Mouse (Mus musculus) layer of hippocampus, adult 8-10 months (tissue): ENCODE data around the gene Zdhhc14. TPM values are rescaled to one million over a fixed set of nuclear protein-coding genes. Genes with fewer than 3 reads are reported as not detected.

Experiments
- DNase-seq, 2 experiments: peaks; one replicate each; pipeline ENCODE4 v3.0.0; 2022; ENCODE audit warnings: low spot score in 2 of 2
- total RNA-seq, 4 experiments: library from RNA; stranded (reverse); gene quantifications; 2 replicates each; pipeline ENCODE4 v1.2.4; 2022

Gene Zdhhc14
- total RNA-seq, 4 experiments from 2014 or later, result 34.6 to 44.3 (median 41.9) TPM

DNA sequence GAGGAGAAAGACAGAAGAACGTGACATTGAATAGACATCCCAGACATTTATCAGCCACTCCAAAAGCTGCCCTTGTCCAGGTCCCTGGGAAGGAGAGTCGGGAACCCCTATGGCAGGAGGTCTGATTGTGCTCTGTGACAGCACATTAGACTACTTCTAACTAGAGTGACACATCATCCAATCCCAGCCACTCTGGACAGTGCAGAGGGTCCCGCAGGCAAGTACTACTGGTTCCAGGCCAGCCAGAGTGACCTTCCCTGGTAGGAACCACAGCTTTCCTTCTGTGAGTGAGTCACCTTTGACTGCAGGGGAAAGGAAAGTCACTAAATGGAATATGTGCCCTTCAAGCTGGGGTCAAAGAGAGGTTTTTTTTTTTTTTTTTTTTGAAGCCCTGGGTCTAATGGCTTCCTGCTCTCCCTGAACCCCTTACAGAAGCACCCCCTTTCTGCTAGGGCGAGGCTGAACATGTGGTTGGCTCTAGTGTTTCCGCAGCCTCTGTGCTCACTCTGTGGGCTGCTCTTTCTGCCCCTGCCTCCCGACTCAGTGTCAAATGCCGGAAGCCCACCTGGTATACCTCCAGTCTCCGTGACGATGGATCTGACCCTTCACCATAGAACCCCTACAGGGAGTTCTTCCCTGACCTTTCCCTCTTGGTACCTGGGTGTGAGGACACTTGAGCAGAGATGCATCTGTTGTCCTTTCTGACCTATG, 276.6 kb downstream of the Zdhhc14 start:
- DNase-seq, result no peak

DNA sequence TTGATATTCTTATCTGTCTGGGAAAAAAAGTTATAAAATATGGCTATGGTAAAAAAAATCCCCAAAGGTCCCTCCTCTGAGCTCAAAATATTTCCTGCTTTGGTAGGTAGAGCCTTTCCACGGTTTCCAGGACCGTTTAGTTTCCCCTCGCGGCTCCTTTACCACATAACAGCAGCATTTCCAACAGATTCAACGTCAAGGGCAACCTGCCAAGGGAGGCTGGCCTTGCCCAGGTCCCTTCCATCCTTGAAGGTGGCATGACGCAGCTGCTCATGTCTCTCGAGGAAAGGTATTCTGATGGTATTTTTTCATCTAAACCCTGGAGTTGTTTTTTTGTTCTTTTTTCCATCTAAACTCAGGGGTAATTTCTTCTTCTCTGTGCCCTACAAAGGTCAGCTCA, 277.4 kb downstream of the Zdhhc14 start:
- no peak for DNase-seq

DNA sequence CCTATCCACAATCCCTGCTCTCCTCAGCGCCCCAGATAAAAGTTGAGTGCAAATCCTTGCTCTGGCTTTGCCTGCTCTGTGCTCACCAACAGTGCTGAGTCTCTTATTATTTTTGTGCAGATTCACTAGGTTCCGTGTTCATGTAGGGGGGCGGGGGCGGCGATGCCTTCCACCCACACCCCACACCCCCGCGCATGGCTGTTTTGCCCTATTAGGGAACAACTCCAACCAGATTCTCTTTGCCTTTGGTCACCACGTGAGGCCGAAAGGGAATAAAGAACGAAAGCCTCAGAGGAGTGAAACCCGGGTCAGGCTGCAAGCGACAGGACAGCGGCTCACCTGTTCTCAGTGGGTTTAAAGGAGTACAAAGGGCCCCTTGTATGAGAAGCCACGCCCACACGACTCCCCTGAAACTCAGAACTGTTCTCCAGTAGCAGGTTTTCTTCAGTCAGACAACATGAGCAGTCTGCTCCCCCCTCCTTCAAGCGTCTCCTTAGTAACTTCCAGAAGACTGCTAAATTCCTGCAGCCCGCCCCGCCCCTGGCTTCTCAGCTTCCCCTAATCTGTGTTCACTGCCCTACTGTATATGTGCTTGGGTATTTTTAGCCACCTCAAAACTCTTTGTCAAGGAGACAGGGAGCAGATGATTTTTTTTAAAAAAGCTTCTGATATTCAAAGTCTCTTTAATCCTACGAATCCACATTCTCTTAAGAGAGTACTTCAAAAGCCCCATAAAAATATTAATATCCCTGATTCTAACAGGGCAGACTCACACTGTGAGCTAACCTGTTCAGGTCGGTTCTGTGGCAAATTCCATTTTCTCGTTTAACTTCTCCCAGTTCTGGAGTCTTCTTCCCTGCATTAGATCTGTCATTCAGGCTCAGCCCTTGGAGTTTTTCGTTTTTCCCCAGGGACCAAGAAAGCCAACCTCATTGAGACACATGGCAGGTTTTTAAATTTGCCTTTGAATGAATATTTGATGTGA, 278.2 kb downstream of the Zdhhc14 start:
- DNase-seq, result no peak

DNA sequence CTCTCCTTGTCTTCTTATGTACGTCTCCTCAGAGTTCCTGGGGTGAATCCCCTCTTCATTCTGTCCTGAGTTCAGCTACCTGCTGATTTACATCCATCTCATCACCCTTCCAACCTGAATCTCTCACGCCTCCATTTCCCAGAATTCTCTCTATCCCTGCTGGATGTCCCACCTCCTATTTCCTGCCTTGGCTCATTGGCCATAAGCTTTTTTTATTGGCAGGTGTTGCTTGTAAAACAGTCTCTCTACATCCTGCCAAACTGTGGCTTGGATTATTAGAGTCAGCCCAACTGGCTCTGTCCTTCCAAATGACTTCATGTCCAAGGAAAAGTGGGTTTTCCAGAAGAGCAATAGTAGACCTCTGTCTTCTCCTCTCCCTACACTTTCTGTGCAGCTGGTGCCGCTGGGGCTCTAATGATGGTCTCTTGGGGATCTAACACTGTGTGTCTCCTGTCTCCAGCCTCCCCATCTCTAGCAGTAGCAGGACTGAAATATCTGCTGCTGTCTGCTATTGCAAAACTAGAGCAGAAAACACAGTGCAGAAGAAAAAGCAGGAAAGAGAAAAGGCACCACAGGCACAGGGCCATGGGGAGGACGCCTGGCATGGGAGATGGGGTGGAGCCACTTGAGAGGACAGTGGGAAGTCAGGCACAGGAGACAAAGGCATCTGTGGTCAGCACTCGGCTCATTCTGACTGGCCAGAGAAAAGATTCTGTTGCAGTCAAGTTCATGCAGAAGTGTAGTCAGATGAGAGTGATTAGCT, 288.0 kb downstream of the Zdhhc14 start:
- DNase-seq, result no peak

DNA sequence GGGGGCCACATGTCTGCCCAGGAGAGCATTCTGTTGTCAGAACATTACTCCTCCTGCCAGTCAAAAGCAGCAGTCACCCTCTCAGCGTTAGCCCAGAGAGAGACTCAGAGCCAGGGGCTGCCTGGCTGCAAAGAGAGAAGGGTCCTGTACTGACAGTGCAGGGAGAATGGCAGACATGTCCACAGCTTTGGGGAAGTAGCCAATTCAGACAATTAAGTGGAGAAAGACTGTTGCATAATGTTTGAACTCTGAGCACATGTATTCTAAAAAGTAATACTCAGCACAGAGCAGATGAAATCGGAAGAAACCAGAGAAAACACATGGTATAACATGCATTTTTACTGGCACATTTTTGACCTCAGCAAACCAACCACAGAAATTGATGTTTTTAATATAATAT, 292.9 kb downstream of the Zdhhc14 start:
- DNase-seq, result no peak

DNA sequence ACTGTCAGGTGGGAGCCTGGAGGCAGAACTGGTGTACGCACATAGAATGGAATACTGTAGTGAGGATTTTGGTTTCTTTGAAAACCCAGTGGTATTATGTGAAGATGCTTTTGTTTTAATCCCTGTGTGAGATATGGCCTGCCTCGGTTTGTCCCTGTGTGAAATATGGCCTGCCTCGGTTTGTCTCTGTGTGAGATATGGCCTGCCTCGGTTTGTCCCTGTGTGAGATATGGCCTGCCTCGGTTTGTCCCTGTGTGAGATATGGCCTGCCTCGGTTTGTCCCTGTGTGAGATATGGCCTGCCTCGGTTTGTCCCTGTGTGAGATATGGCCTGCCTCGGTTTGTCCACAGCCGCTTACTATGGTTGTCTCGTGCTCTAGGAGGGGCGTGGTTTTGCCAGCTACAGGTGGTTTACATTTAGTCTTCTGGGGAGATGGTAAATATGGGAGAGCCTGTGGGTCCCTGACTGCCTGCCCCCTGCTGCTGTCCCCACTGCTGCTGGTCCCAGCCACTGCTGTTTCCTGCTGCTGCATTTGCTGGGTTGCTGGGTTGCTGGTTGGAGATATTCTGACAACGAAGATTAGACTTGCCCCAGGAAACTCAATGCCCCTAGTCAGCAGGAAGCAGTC, 299.9 kb downstream of the Zdhhc14 start:
- no peak for DNase-seq

DNA sequence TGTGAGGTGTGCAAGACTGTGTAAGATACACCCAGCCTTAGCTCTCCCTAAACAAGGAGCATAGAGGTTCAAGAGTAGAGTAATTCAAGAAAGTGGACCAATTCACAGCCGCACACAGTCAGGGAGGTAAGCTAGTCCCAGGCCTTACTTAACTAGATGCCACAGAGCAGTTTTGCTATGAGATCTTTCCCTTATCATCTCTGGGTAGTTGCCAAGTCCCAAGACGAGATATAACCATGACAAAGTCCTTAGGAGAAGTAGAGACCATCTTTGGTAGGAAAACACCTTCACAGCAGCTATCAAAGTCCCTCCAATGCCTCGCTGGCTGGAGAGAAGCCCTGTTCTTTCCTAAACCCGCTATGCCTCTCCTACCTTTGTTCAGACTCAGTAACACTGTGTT, 301.2 kb downstream of the Zdhhc14 start:
- DNase-seq, result no peak

DNA sequence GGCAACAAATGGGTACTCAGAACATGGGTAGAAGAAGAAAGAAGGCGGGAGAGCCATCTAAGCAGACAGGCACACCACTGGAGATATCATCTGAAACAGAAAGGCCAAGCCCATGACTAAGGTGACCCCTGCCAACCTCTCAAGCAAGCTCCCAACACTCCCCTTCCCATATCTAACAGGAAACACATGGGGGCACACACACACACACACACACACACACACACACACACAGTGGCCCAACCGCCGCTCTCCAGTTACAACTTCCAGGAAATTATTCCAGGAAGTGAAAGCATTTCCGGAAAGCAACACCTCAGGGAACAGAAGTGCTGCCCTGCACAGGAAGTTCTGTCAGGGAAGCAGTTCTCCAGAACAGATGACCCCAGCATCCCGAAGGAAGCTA, 301.9 kb downstream of the Zdhhc14 start:
- DNase-seq, result no peak

GRCm38 (mm10) chr17:5795369-5795768, 303.0 kb downstream of the Zdhhc14 start:
- no peak for DNase-seq

GRCm38 (mm10) chr17:5795878-5796277, 303.5 kb downstream of the Zdhhc14 start:
- peak; percentile 72 to 83 for DNase-seq

DNA sequence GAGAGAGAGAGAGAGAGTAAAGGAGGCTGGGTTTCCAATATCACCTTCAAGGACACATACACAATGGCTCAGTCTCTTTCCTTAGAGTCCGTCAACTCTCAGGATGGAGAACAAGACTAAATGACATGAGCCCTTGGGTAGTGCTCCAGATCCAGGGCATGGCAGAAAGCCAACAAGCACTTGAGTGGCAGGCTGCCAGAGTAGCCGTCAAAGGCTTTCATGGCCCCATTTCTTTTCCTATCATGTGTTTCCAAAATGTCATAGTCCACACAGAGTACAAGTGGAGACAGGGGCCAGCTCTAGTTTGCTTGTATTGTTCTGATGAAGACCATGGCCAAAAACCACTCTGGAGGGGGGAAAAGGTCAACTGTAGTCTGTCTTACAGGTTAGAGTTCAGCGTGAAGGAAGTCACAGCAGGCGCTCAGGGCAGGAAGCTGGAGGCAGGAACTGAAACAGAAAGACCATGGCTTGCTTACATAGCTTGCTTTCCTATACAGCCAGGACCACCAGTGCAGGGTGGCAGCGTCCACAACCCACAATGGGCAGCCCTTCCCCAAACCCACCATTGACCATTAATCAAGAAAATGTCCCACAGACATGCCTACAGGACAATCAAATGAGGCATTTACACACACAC, 304.9 kb downstream of the Zdhhc14 start:
- DNase-seq, result no peak

GRCm38 (mm10) chr17:5798221-5798801, 306.0 kb downstream of the Zdhhc14 start:
- no peak for DNase-seq

GRCm38 (mm10) chr17:5798900-5799299, 306.5 kb downstream of the Zdhhc14 start:
- DNase-seq, result no peak

DNA sequence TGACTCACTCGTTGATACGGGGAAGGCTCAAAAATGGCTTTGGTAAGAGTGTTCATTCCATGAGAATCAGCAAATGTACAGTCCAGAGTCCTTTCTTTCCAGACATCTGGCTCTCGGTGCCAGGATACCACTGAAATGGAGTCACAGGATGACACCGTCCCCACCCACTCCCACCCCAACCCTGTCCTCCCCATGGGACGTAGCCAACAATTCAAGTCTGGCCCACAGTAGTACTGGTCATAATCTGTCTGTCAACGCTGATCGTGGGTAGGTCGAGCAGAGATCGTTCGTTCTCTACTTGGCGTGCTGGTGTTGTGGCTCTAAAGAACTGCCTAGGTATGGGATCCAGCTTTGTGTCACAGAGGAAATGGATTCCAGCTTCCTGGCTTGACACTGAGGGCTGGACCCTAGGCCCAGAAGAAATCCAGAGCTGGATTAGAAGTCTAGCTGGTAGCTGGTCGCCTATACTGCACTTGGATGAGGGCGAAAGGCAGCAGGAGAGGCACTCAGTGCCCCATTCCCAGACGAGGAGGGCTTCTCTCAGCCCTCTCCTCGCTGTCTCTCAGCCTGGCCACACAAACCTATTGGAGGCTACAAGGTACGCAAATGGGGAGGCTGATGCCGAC, 307.2 kb downstream of the Zdhhc14 start:
- no peak for DNase-seq

DNA sequence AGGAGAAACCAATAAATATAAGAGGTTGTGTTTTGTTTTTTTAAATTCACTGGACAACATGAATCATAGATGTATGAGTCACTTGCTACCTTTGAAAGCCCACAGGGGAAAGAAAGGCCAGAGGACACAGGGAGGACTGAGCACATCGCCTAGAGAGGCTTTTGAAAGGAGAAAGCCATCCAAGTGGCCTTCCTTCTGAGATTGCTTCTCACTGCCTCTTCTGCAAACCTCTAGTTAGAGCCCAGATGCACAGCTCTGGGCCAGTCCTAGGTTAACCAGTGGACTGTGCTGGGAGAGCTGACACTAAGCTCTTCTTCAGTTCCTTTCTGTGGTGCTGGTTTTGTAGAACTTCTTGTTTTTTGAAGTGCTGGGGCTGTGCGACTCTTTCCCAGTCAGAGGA, 307.9 kb downstream of the Zdhhc14 start:
- DNase-seq, result no peak

DNA sequence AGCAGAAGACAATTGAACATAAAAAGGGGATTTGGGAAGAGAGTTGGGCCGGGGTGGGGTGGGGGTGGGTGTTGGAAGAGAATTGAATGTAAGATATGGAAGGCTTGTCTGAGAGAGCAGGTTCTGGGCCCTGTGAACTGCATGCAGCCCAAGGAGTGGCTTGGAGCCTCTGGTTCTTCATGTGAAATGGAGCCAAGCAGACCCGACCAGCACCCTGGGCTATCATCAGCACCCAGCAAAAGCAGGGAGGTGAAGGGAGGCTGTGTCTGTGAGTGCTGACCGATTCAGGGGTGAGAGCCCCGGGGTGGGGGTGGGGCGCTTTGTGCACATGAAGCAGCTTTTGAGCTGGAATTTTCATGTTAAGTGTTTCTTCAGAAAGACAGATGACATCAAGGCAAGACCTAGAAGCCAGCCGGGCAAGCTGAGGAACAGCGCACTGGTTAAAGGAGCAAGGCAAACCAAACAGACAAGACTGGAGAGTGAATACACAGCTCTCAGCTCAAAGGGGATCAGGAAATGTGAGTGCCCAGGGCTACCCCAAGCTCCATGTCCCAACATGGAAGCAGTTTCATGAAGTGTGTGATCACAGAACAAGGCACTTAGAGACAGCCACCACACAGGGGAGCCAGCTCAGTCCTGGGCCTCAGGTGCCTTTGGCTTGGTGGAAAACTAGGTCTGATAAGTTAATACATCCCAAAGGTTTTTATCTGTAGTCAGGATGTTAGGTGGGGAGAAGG, 308.6 kb downstream of the Zdhhc14 start:
- no peak for DNase-seq

GRCm38 (mm10) chr17:5801761-5802655, 309.7 kb downstream of the Zdhhc14 start:
- DNase-seq, result no peak

- DNase-seq, result no peak
These were observed 310.2 kb downstream of the Zdhhc14 start for GRCm38 (mm10) chr17:5802656-5802955.
